Mouse (Mus musculus) liver, adult 2 months (tissue): ENCODE data around the gene Pnrc1. TPM values are rescaled to one million over a fixed set of nuclear protein-coding genes. Genes with fewer than 3 reads are reported as not detected.

Source experiments
- DNase-seq: peaks from one replicate; pipeline ENCODE4 v3.0.0-alpha.2; 2011; ENCODE audit warnings: low read depth, low spot score; ENCODE audit errors: extremely low read depth
- H3K27ac ChIP-seq: fragments of 200-500 bp; replicated peaks from 2 replicates; pipeline ENCODE4 v1.5.1; 2012; ENCODE audit warnings: low read depth, mild to moderate bottlenecking, control low read depth, inconsistent platforms, low read length; ENCODE audit not compliant: insufficient read depth
- H3K27me3 ChIP-seq: fragments of 200-500 bp; 2 replicates; pipeline ENCODE4 v1.6.1; 2012; ENCODE audit warnings: mild to moderate bottlenecking, moderate library complexity, low read length, inconsistent platforms; ENCODE audit not compliant: control insufficient read depth, insufficient read depth
- H3K36me3 ChIP-seq: fragments of 200-500 bp; 2 replicates; pipeline ENCODE4 v1.6.1; 2012; ENCODE audit warnings: low read length, inconsistent platforms; ENCODE audit not compliant: control insufficient read depth, insufficient read depth
- H3K4me1 ChIP-seq: fragments of 200-500 bp; 2 replicates; pipeline ENCODE4 v1.6.1; 2011; ENCODE audit warnings: low read length; ENCODE audit not compliant: control insufficient read depth, insufficient read depth
- H3K4me3 ChIP-seq: fragments of 200-500 bp; 2 replicates; pipeline ENCODE4 v1.5.1; 2011; ENCODE audit warnings: low read depth, mild to moderate bottlenecking, control low read depth, low read length, moderate library complexity; ENCODE audit not compliant: insufficient read depth
- H3K79me2 ChIP-seq: fragments of 200-500 bp; 2 replicates; pipeline ENCODE4 v1.6.1; 2012; ENCODE audit warnings: inconsistent platforms, mild to moderate bottlenecking, low read length, moderate library complexity; ENCODE audit not compliant: control insufficient read depth, insufficient read depth
- H3K9ac ChIP-seq: fragments of 200-500 bp; 2 replicates; pipeline ENCODE4 v1.6.1; 2012; ENCODE audit warnings: low read depth, mild to moderate bottlenecking, control low read depth, inconsistent platforms, low read length
- CTCF ChIP-seq: fragments of 200-500 bp; IDR thresholded peaks from 2 replicates; pipeline ENCODE4 v1.5.1; 2011; ENCODE audit warnings: low read depth, low read length, control low read depth
- POLR2A ChIP-seq: fragments of 200-500 bp; IDR thresholded peaks from 2 replicates; pipeline ENCODE4 v1.6.1; 2011; ENCODE audit warnings: low read length, control low read depth; ENCODE audit not compliant: insufficient read depth; ENCODE audit errors: extremely low read depth
- WGBS: fragments of 180-500 bp; shearing (Covaris S2); methylation state at CpG from one replicate; pipeline ENCODE4 v1.1.7; 2018; 5-methylcytosine and 5-hydroxymethylcytosine counted together
- polyA plus RNA-seq: library from polyadenylated mRNA; depleted of rRNA; stranded (reverse); fragments of >200 nt; gene quantifications from 2 replicates; pipeline ENCODE4 v1.2.3, GENCODE M21; 2012
- total RNA-seq: library from RNA; depleted of rRNA; stranded (reverse); fragments of >200 nt; gene quantifications from 2 replicates; pipeline ENCODE4 v1.2.3, GENCODE M21; 2014

Pnrc1 gene
- total and polyA plus RNA-seq, 2 experiments, result 29.6 to 48.5 TPM

DNA sequence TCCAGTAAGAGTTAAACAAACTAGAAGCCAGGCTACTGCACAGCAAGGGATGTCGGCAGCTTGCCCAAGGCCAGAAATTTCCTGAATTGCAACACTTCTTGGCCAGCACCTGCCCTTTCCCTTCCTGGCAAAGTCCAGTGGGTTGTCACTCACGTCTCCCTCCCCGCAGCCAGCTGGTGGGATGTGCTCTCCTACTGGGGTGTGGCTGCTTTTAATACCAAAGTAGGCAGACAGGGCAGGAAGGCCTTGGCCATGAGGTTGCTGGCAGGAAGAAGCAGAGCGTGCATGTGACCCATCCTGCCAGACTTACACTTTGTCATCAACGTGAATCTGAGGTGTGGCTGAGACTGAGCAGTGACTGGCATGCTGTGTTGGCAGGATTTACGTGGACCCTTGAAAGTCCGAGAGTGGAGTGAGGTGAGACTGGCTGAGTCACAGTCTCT, 28.6 kb downstream of the Pnrc1 start:
- Histone ChIP-seq H3K9ac (no peak overlapping the region), H3K79me2 (no peaks in the 10 kb centered on the region), H3K27me3 (no peaks in the 10 kb centered on the region), H3K4me3 (no peak overlapping the region), H3K4me1 (peaks cover 23% of the 10 kb centered on the region), H3K27ac (peak overlapping the region; percentile 10), H3K36me3 (no peaks in the 10 kb centered on the region)
- DNase-seq, result peak; percentile 99
- 5% methylated on average over 7 of the region's 7 CpGs for WGBS
- TF ChIP-seq POLR2A (no peak), CTCF (peak; percentile 45)

DNA sequence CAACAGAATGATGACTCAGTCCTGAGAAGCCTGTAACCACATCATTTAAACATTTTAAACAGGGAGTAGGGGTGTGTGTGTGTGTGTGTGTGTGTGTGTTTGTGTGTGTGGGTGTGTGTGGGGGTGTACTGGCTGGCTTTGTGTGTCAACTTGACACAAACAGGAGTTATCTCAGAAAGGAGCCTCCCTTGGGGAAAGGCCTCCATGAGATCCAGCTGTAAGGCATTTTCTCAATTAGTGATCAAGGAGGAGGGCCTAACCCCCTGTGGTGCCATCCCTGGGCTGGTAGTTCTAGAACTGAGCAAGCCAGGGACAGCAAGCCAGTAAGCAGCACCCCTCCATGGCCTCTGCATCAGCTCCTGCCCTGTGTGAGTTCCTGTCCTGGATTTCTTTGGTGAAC, 29.7 kb downstream of the Pnrc1 start:
- Histone ChIP-seq H3K27ac (no peak overlapping the region), H3K27me3 (no peaks in the 10 kb centered on the region), H3K9ac (no peak overlapping the region), H3K36me3 (no peaks in the 10 kb centered on the region), H3K79me2 (no peaks in the 10 kb centered on the region), H3K4me1 (peaks cover 25% of the 10 kb centered on the region), H3K4me3 (no peak overlapping the region)
- DNase-seq, result no peak
- TF ChIP-seq POLR2A, result no peak
- TF ChIP-seq CTCF, result no peak

DNA sequence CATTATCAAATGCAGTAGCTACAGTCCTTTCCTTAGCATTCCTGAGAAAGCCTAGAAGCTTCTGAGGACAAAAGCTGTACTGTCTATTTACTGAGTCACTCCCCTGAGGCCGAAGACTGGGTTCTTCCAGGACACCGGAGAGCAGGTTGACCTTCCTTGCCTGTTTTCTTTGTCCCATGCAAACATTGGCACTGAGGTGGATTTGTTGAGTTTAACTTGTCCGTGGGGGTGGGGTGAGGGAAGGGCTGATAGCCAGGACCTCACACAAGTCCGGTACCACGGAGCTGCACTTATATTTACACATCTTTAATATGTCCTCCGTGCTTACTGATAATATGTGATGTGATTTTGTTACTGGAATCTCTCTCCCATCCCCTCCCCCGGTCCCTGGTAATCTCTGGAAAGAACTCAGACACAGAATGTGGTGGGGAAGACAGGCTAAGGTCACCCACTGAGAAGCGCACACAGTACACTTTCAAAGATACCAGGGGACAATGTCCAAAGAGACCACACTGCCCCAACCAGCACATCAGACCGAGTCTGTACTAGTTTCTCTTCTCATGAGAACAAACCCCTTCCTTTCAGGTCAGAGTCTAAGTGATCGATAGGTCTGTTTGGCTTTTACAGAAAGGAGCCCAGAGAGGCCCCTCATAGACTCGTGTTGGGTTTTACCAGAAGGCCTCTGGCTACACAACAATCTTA, 32.5 kb downstream of the Pnrc1 start:
- Histone ChIP-seq H3K36me3 (no peaks in the 10 kb centered on the region), H3K27ac (peak overlapping the region; percentile 90), H3K27me3 (no peaks in the 10 kb centered on the region), H3K4me1 (peaks cover 25% of the 10 kb centered on the region), H3K4me3 (peak overlapping the region; percentile 22; the same call in 1 of the 2 replicates), H3K9ac (peak overlapping the region; percentile 47; the same call in 1 of the 2 replicates), H3K79me2 (no peaks in the 10 kb centered on the region)
- DNase-seq, result peak; percentile 95
- TF ChIP-seq CTCF (no peak), POLR2A (no peak)
- 23% methylated on average over 11 of the region's 11 CpGs for WGBS

DNA sequence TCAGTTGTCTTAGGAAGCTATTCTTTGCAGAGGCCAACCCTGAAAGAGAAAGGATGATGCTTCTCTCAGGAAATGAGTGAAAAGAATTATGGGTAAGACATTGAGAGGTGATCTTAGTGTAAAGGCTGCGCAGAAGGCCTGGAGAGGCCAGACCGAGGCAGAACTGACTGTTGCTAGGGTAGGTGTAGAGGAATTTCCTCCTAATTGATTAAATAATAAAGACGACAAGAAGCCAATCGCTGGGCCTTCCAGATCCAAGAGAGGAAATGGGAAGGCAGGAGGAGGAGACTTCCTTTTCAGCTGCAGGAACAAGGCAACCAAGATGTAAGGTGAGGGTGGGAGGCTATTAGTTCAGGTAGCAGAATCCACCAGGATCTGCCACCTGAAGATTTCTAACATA, 35.3 kb downstream of the Pnrc1 start:
- TF ChIP-seq POLR2A (no peak), CTCF (no peak)
- DNase-seq, result no peak
- Histone ChIP-seq H3K27me3 (no peaks in the 10 kb centered on the region), H3K9ac (no peak overlapping the region), H3K36me3 (no peaks in the 10 kb centered on the region), H3K27ac (no peak overlapping the region), H3K79me2 (no peaks in the 10 kb centered on the region), H3K4me3 (no peak overlapping the region), H3K4me1 (peaks cover 17% of the 10 kb centered on the region; the same call in 1 of the 2 replicates)
- 91% methylated on average over 4 of the region's 4 CpGs for WGBS

DNA sequence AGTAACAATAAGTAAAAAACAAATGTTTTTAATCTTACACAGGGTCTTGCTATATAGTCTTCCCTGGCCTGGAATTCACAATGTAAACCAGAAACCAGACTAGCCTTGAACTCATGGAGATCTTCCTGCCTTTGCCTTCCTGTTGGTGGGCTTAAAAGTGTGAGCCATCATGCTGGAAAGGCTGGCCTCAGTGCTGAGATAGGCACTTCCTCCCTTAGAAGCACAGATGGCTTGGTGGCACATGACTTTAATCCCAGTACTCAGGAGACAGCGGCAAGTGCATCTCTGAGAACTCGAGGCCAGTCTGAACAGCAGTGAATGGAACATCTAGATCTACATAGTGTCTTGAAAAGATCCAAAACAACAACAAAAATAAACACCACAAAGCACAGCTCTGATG, 39.1 kb downstream of the Pnrc1 start:
- WGBS, result 86% methylated on average over 2 of the region's 2 CpGs
- no peak for DNase-seq
- TF ChIP-seq POLR2A, result no peak
- no peak for TF ChIP-seq CTCF
- no peak overlapping the region for H3K4me3 ChIP-seq
- H3K4me1 ChIP-seq, result peaks cover 6% of the 10 kb centered on the region; the same call in 1 of the 2 replicates
- H3K27ac ChIP-seq, result no peak overlapping the region
- H3K79me2 ChIP-seq, result peaks cover 7% of the 10 kb centered on the region; the same call in 1 of the 2 replicates
- no peak overlapping the region for H3K9ac ChIP-seq
- no peaks in the 10 kb centered on the region for H3K27me3 ChIP-seq
- H3K36me3 ChIP-seq, result peaks cover 5% of the 10 kb centered on the region

DNA sequence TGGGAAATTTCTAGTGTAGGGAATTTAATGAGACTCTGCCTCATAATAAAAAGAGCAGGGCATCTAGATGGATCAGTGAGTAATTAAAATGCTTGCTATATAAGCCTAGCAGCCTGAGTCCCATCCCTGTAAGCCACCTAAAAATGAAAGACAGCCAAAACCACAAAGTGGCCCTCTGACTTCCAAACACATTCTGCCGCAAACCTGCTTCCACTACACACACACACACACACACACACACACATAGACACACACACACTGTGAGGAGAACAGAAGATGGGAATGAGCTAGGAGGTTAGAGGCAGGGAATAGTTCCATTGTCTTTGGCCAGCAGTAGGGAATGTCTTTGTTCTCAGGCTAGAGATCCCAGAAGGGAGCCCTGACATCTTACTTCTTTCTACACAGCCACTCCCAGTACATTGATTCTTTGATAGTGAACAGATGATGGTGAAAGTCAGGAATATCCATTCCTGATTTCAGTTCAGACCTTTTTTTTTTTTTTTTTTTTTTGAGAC, 40.2 kb downstream of the Pnrc1 start:
- Histone ChIP-seq H3K27ac (no peak overlapping the region; the same call in 1 of the 2 replicates), H3K36me3 (peaks cover 15% of the 10 kb centered on the region), H3K9ac (no peak overlapping the region), H3K4me1 (peaks cover 10% of the 10 kb centered on the region), H3K79me2 (peaks cover 7% of the 10 kb centered on the region; the same call in 1 of the 2 replicates), H3K4me3 (no peak overlapping the region), H3K27me3 (no peaks in the 10 kb centered on the region)
- TF ChIP-seq CTCF (no peak), POLR2A (no peak)
- whole genome bisulfite sequencing, result 67% methylated on average over 1 of the region's 1 CpGs
- DNase-seq, result no peak
